Comparison of ENCODE assay signal across 20 mouse cellular contexts in the genomic region with DNA sequence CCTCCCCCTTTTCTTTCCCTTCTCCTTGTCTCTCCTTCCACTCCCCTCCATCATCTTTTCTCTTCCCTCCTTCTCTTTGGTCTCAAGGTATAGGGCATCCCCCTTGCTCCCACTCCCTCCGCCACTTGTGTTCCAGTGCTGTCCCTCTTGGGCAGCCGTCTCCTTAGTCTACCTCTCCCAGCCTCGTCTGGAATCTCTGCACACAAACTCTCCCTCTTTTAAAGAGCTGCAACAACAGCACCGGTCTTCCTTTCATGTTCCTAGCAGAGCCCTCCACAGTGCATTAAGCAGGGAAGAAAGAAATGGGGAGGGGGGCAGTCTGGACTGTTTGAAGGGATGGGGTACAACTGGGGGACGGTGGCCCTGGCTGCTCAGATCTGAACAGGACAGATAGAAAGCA. TPM values are rescaled to one million over a fixed set of nuclear protein-coding genes. Genes with fewer than 3 reads are reported as not detected.
DNase-seq lines count a peak whose midpoint lies in the region; ATAC-seq lines count a peak whose summit lies in the region.
"Had no signal": no experiment of that assay in that cellular context is flagged by ENCODE, and none has a peak within 500 bp of the region (broad histone marks: within the 10 kb centered on the region; RNA-seq: fewer than 3 reads in every experiment).

No protein-coding gene starts in this region.

- no peak for ATAC-seq in hindbrain, embryonic 13.5 days (ENCODE audit: low FRiP score)
- ATAC-seq in midbrain, embryonic 11.5 days (ENCODE audit: low FRiP score) = peak; percentile 25; the same call in 1 of the 2 replicates
- ATAC-seq in midbrain, embryonic 16.5 days = no peak
- no peak for ATAC-seq in embryonic facial prominence, embryonic 13.5 days (ENCODE audit: insufficient number of reproducible peaks, insufficient read depth, low FRiP score, low TSS enrichment, low read depth)
- no peak for ATAC-seq in midbrain, embryonic 15.5 days (replicated peaks)
- ATAC-seq: intestine, postnatal 0 days had no signal

- H3K27me3 ChIP-seq in hindbrain, embryonic 10.5 days (ENCODE audit: insufficient read depth, poor library complexity, severe bottlenecking) = peaks cover 100% of the 10 kb centered on the region
- peaks cover 99% of the 10 kb centered on the region for H3K27me3 ChIP-seq in hindbrain, embryonic 13.5 days
- peaks cover 37% of the 10 kb centered on the region for H3K27me3 ChIP-seq in midbrain, embryonic 11.5 days (ENCODE audit: control insufficient read depth, insufficient read depth, low read length)
- H3K27me3 ChIP-seq in midbrain, embryonic 16.5 days (ENCODE audit: control insufficient read depth, insufficient read depth, low read depth, low read length) = peaks cover 45% of the 10 kb centered on the region
- H3K27me3 ChIP-seq in embryonic facial prominence, embryonic 13.5 days = peaks cover 99% of the 10 kb centered on the region
- peaks cover 56% of the 10 kb centered on the region for H3K27me3 ChIP-seq in midbrain, embryonic 15.5 days (replicated peaks)

- DNase-seq in hindbrain, embryonic 10.5 days (ENCODE audit: low spot score) = peak; percentile 26
- peak; percentile 90 for DNase-seq in midbrain, embryonic 11.5 days (ENCODE audit: low spot score, missing footprints)
- DNase-seq in left cerebral cortex, adult 8-10 months (ENCODE audit: low spot score in 2 of 2) = no peak
- DNase-seq: adrenal gland, adult 8-10 months; adrenal gland, postnatal 36 days; cerebellum, adult 2 months; cerebellum, postnatal 10 days; forebrain, postnatal 0 days; gastrocnemius, postnatal 14 days; heart, adult 2 months; heart, postnatal 14 days had no signal

- no peak overlapping the region; the same call in 1 of the 2 replicates for H3K9ac ChIP-seq in hindbrain, embryonic 13.5 days
- H3K9ac ChIP-seq in midbrain, embryonic 11.5 days (ENCODE audit: low read length) = peak overlapping the region; percentile 40; the same call in 1 of the 2 replicates
- H3K9ac ChIP-seq in midbrain, embryonic 16.5 days (ENCODE audit: low read depth, low read length) = no peak overlapping the region
- H3K9ac ChIP-seq in embryonic facial prominence, embryonic 13.5 days = no peak overlapping the region
- no peak overlapping the region for H3K9ac ChIP-seq in midbrain, embryonic 15.5 days
- H3K9ac ChIP-seq: forebrain, postnatal 0 days; heart, embryonic 15.5 days had no signal

- peak overlapping the region; percentile 88 for H3K27ac ChIP-seq in hindbrain, embryonic 10.5 days
- H3K27ac ChIP-seq in hindbrain, embryonic 13.5 days = no peak overlapping the region
- H3K27ac ChIP-seq in midbrain, embryonic 11.5 days (ENCODE audit: low read depth, low read length) = peak overlapping the region; percentile 48
- no peak overlapping the region for H3K27ac ChIP-seq in midbrain, embryonic 16.5 days (ENCODE audit: low read length)
- no peak overlapping the region for H3K27ac ChIP-seq in embryonic facial prominence, embryonic 13.5 days
- no peak overlapping the region for H3K27ac ChIP-seq in midbrain, embryonic 15.5 days
- H3K27ac ChIP-seq: heart, adult 2 months; heart, embryonic 15.5 days had no signal

- no peak overlapping the region for H3K4me2 ChIP-seq in hindbrain, embryonic 13.5 days
- H3K4me2 ChIP-seq in midbrain, embryonic 11.5 days = peak overlapping the region; percentile 43
- H3K4me2 ChIP-seq in midbrain, embryonic 16.5 days (ENCODE audit: low read length) = no peak overlapping the region; the same call in 1 of the 2 replicates
- H3K4me2 ChIP-seq in embryonic facial prominence, embryonic 13.5 days = peak overlapping the region; percentile 43
- H3K4me2 ChIP-seq in midbrain, embryonic 15.5 days = 0 out of 2 replicates have a peak overlapping the region, but pooled peaks have one; percentile 3
- H3K4me2 ChIP-seq: heart, embryonic 11.5 days; heart, embryonic 15.5 days had no signal

- 4% methylated on average over 5 of the region's 5 CpGs for WGBS in hindbrain, embryonic 10.5 days
- WGBS in hindbrain, embryonic 13.5 days = 5% methylated on average over 5 of the region's 5 CpGs
- WGBS in midbrain, embryonic 11.5 days = 1% methylated on average over 5 of the region's 5 CpGs
- WGBS in midbrain, embryonic 16.5 days = 9% methylated on average over 5 of the region's 5 CpGs
- 5% methylated on average over 5 of the region's 5 CpGs for WGBS in embryonic facial prominence, embryonic 13.5 days
- 3% methylated on average over 5 of the region's 5 CpGs for WGBS in midbrain, embryonic 15.5 days

- H3K9me3 ChIP-seq in hindbrain, embryonic 10.5 days = no peaks in the 10 kb centered on the region; the same call in 1 of the 2 replicates
- no peaks in the 10 kb centered on the region for H3K9me3 ChIP-seq in hindbrain, embryonic 13.5 days
- no peaks in the 10 kb centered on the region for H3K9me3 ChIP-seq in midbrain, embryonic 11.5 days (ENCODE audit: control insufficient read depth, low read length)
- no peaks in the 10 kb centered on the region for H3K9me3 ChIP-seq in midbrain, embryonic 16.5 days (replicated peaks; ENCODE audit: control insufficient read depth, low read length, poor library complexity, severe bottlenecking)
- H3K9me3 ChIP-seq in embryonic facial prominence, embryonic 13.5 days = no peaks in the 10 kb centered on the region
- no peaks in the 10 kb centered on the region for H3K9me3 ChIP-seq in midbrain, embryonic 15.5 days
- H3K9me3 ChIP-seq: heart, embryonic 15.5 days had no signal

- peak overlapping the region; percentile 47 for H3K4me3 ChIP-seq in hindbrain, embryonic 10.5 days
- no peak overlapping the region for H3K4me3 ChIP-seq in hindbrain, embryonic 13.5 days
- no peak overlapping the region for H3K4me3 ChIP-seq in midbrain, embryonic 11.5 days (ENCODE audit: low read depth, low read length)
- H3K4me3 ChIP-seq in midbrain, embryonic 16.5 days (ENCODE audit: low read depth, low read length) = no peak overlapping the region
- no peak overlapping the region for H3K4me3 ChIP-seq in embryonic facial prominence, embryonic 13.5 days
- no peak overlapping the region for H3K4me3 ChIP-seq in midbrain, embryonic 15.5 days
- H3K4me3 ChIP-seq: heart, adult 2 months; heart, embryonic 15.5 days had no signal

- peaks cover 86% of the 10 kb centered on the region for H3K4me1 ChIP-seq in hindbrain, embryonic 10.5 days (replicated peaks)
- peaks cover 44% of the 10 kb centered on the region for H3K4me1 ChIP-seq in hindbrain, embryonic 13.5 days (replicated peaks)
- H3K4me1 ChIP-seq in midbrain, embryonic 11.5 days (ENCODE audit: control insufficient read depth, insufficient read depth, low read length) = peaks cover 50% of the 10 kb centered on the region
- H3K4me1 ChIP-seq in midbrain, embryonic 16.5 days (ENCODE audit: control insufficient read depth, insufficient read depth, low read length) = peaks cover 10% of the 10 kb centered on the region
- H3K4me1 ChIP-seq in embryonic facial prominence, embryonic 13.5 days = peaks cover 31% of the 10 kb centered on the region
- H3K4me1 ChIP-seq in midbrain, embryonic 15.5 days = peaks cover 42% of the 10 kb centered on the region

- no peaks in the 10 kb centered on the region for H3K36me3 ChIP-seq in hindbrain, embryonic 10.5 days
- H3K36me3 ChIP-seq in hindbrain, embryonic 13.5 days = no peaks in the 10 kb centered on the region
- no peaks in the 10 kb centered on the region for H3K36me3 ChIP-seq in midbrain, embryonic 11.5 days (ENCODE audit: control insufficient read depth, insufficient read depth, low read length)
- H3K36me3 ChIP-seq in midbrain, embryonic 16.5 days (ENCODE audit: control insufficient read depth, insufficient read depth, low read length) = no peaks in the 10 kb centered on the region
- no peaks in the 10 kb centered on the region for H3K36me3 ChIP-seq in embryonic facial prominence, embryonic 13.5 days
- no peaks in the 10 kb centered on the region for H3K36me3 ChIP-seq in midbrain, embryonic 15.5 days (replicated peaks)
- H3K36me3 ChIP-seq: heart, embryonic 15.5 days had no signal

RNA-seq across cellular contexts. Expression of a gene that starts 3.4 kb away (rescaled TPM):
- 2.3 and 2.6 TPM in 2 replicates for polyA plus RNA-seq in hindbrain, embryonic 10.5 days (2016; fragmentation: Nextera tagmentation; extraction: Ambion mirVana)
- 0.84 and 1.6 TPM in 2 replicates for polyA plus RNA-seq in hindbrain, embryonic 13.5 days (2015; fragmentation: Nextera tagmentation; extraction: Ambion mirVana)
- 3.1 and 3.4 TPM in 2 replicates for polyA plus RNA-seq in midbrain, embryonic 11.5 days (2014; fragmentation: Nextera tagmentation; extraction: Ambion mirVana)
- polyA plus RNA-seq in midbrain, embryonic 16.5 days (2015; fragmentation: Nextera tagmentation; extraction: Ambion mirVana) = 2.3 and 4.4 TPM in 2 replicates
- 2.5 and 3.5 TPM in 2 replicates for polyA plus RNA-seq in embryonic facial prominence, embryonic 13.5 days (2015; fragmentation: Nextera tagmentation; extraction: Ambion mirVana)
- 3.5 and 3.8 TPM in 2 replicates for polyA plus RNA-seq in midbrain, embryonic 15.5 days (2015; fragmentation: Nextera tagmentation; extraction: Ambion mirVana)
- 1 to 10 TPM in 1 of 4 experiments, under 1 TPM in 1, not detected in 2; 0.20 to 1.0 TPM for total RNA-seq in left cerebral cortex, adult 8-10 months (2022)
- total RNA-seq: adrenal gland, adult 8-10 months; adrenal gland, postnatal 36 days; heart, adult 2 months; heart, postnatal 14 days; hematopoietic stem cell, adult 5-6 weeks had no signal
- polyA plus RNA-seq: forebrain, postnatal 0 days; gonadal fat pad, adult 2 months; heart, adult 2 months; heart, embryonic 15.5 days; intestine, postnatal 0 days had no signal

Comparison
In these comparisons a context has a peak if more than half of its experiments do, and no peak if none do; other contexts are left out.
1. H3K27ac ChIP-seq: peak in hindbrain, embryonic 10.5 days (single experiment) and midbrain, embryonic 11.5 days (single experiment); none in hindbrain, embryonic 13.5 days (single experiment), midbrain, embryonic 16.5 days (single experiment), embryonic facial prominence, embryonic 13.5 days (single experiment) and midbrain, embryonic 15.5 days (single experiment).
2. H3K4me2 ChIP-seq: peak in midbrain, embryonic 11.5 days (single experiment), embryonic facial prominence, embryonic 13.5 days (single experiment) and midbrain, embryonic 15.5 days (single experiment); none in hindbrain, embryonic 13.5 days (single experiment) and midbrain, embryonic 16.5 days (single experiment).
3. DNase-seq: peak in hindbrain, embryonic 10.5 days (single experiment) and midbrain, embryonic 11.5 days (single experiment); none in left cerebral cortex, adult 8-10 months (0 of 2).